Mouse (Mus musculus) MEL (cell line): Measurements from ENCODE around the gene Gab2. TPM values are rescaled to one million over a fixed set of nuclear protein-coding genes. Genes with fewer than 3 reads are reported as not detected.

ENCODE experiments used
- DNase-seq: peaks from one replicate; pipeline ENCODE4 v3.0.0; 2011; ENCODE audit warnings: low read depth, low spot score
- H3K27ac ChIP-seq: 2 replicates; pipeline ENCODE4 v1.5.1; 2012; ENCODE audit warnings: low read depth, mild to moderate bottlenecking, control low read depth, low read length, moderate library complexity; ENCODE audit not compliant: control insufficient read depth
- H3K27me3 ChIP-seq, 2 experiments: fragments of 150-350 bp in 1 of 2; sonication (generic) in 1 of 2; 2 replicates each; pipeline ENCODE4 v1.6.1; 2012; ENCODE audit warnings: low read length in 2 of 2, mild to moderate bottlenecking in 2 of 2, improper control_type of control experiment in 1 of 2, moderate library complexity in 1 of 2; ENCODE audit not compliant: insufficient read depth in 2 of 2, control insufficient read depth in 1 of 2
- H3K36me3 ChIP-seq, 2 experiments: 2 replicates each; pipeline ENCODE4 v1.6.1; 2012 to 2014; ENCODE audit warnings: low read length in 2 of 2, improper control_type of control experiment in 1 of 2, inconsistent platforms in 1 of 2, mild to moderate bottlenecking in 1 of 2; ENCODE audit not compliant: insufficient read depth in 2 of 2, control insufficient read depth in 1 of 2
- H3K4me1 ChIP-seq, 2 experiments: fragments of 150-350 bp in 1 of 2; sonication (generic) in 1 of 2; 2 replicates each; pipeline ENCODE4 v1.6.1; 2012; ENCODE audit warnings: low read length in 2 of 2, improper control_type of control experiment in 1 of 2, mild to moderate bottlenecking in 1 of 2; ENCODE audit not compliant: insufficient read depth in 2 of 2, control insufficient read depth in 1 of 2
- H3K4me3 ChIP-seq, 2 experiments: fragments of 150-350 bp in 1 of 2; sonication (generic) in 1 of 2; 2 replicates each; pipeline ENCODE4 v1.5.1; 2012; ENCODE audit warnings: low read depth in 2 of 2, low read length in 2 of 2, mild to moderate bottlenecking in 2 of 2, moderate library complexity in 2 of 2, control low read depth in 1 of 2, improper control_type of control experiment in 1 of 2; ENCODE audit not compliant: control insufficient read depth in 1 of 2, insufficient read depth in 1 of 2
- H3K79me2 ChIP-seq: 2 replicates; pipeline ENCODE4 v1.6.1; 2012; ENCODE audit warnings: mild to moderate bottlenecking, low read length, moderate library complexity; ENCODE audit not compliant: control insufficient read depth, poor library complexity, insufficient read depth
- H3K9ac ChIP-seq: 2 replicates; pipeline ENCODE4 v1.6.1; 2012; ENCODE audit warnings: low read depth, mild to moderate bottlenecking, control low read depth, low read length, moderate library complexity; ENCODE audit not compliant: control insufficient read depth, poor library complexity, severe bottlenecking
- H3K9me3 ChIP-seq: fragments of 150-350 bp; sonication (generic); replicated peaks from 2 replicates; pipeline ENCODE4 v1.6.1; 2012; ENCODE audit warnings: mild to moderate bottlenecking, low read length, improper control_type of control experiment, moderate library complexity; ENCODE audit not compliant: insufficient read depth
- BHLHE40 ChIP-seq: IDR thresholded peaks from 2 replicates; pipeline ENCODE4 v1.6.1; 2012; ENCODE audit warnings: low read depth, mild to moderate bottlenecking, inconsistent platforms, low read length, improper control_type of control experiment, borderline replicate concordance
- CHD1 ChIP-seq: IDR thresholded peaks from 2 replicates; pipeline ENCODE4 v1.6.1; 2012; ENCODE audit warnings: low read depth, mild to moderate bottlenecking, inconsistent platforms, low read length, improper control_type of control experiment
- CHD2 ChIP-seq: IDR thresholded peaks from 2 replicates; pipeline ENCODE4 v1.6.1; 2011; ENCODE audit warnings: low read length, improper control_type of control experiment
- CTCF ChIP-seq, 3 experiments: IDR thresholded peaks in 2 of 3; conservative IDR thresholded peaks in 1 of 3; 2 replicates each; pipeline ENCODE4 v1.5.1; 2011 to 2012; ENCODE audit warnings: low read length in 3 of 3, low read depth in 2 of 3, mild to moderate bottlenecking in 2 of 3, improper control_type of control experiment in 1 of 3, inconsistent platforms in 1 of 3, mixed read lengths in 1 of 3, moderate library complexity in 1 of 3; ENCODE audit not compliant: control insufficient read depth in 1 of 3, insufficient read depth in 1 of 3, poor library complexity in 1 of 3, severe bottlenecking in 1 of 3
- E2F4 ChIP-seq: IDR thresholded peaks from 2 replicates; pipeline ENCODE4 v1.6.1; 2011; ENCODE audit warnings: low read depth, low read length, improper control_type of control experiment, borderline replicate concordance
- ELF1 ChIP-seq: IDR thresholded peaks from 2 replicates; pipeline ENCODE4 v1.6.1; 2014; ENCODE audit warnings: low read depth, mild to moderate bottlenecking, inconsistent platforms, low read length, improper control_type of control experiment, moderate library complexity
- ETS1 ChIP-seq: IDR thresholded peaks from 2 replicates; pipeline ENCODE4 v1.6.1; 2012; ENCODE audit warnings: low read depth, mild to moderate bottlenecking, inconsistent platforms, low read length, improper control_type of control experiment, moderate library complexity
- GABPA ChIP-seq: IDR thresholded peaks from 2 replicates; pipeline ENCODE4 v1.6.1; 2012; ENCODE audit warnings: low read depth, mild to moderate bottlenecking, inconsistent platforms, low read length, improper control_type of control experiment, moderate library complexity
- HCFC1 ChIP-seq: IDR thresholded peaks from 2 replicates; pipeline ENCODE4 v1.6.1; 2012; ENCODE audit warnings: low read depth, mild to moderate bottlenecking, inconsistent platforms, low read length, improper control_type of control experiment, moderate library complexity
- JUND ChIP-seq: IDR thresholded peaks from 2 replicates; pipeline ENCODE4 v1.6.1; 2011; ENCODE audit warnings: low read depth, mild to moderate bottlenecking, improper control_type of control experiment, low read length
- KAT2A ChIP-seq: conservative IDR thresholded peaks from 2 replicates; pipeline ENCODE4 v1.6.1; 2012; ENCODE audit warnings: low read depth, low read length, improper control_type of control experiment, inconsistent platforms
- MAX ChIP-seq: IDR thresholded peaks from 2 replicates; pipeline ENCODE4 v1.6.1; 2011; ENCODE audit warnings: low read length, improper control_type of control experiment
- MAZ ChIP-seq: IDR thresholded peaks from 2 replicates; pipeline ENCODE4 v1.6.1; 2012; ENCODE audit warnings: low read depth, mild to moderate bottlenecking, inconsistent platforms, low read length, improper control_type of control experiment
- MYC ChIP-seq: IDR thresholded peaks from 2 replicates; pipeline ENCODE4 v1.6.1; 2011; ENCODE audit warnings: low read depth, mild to moderate bottlenecking, low read length, improper control_type of control experiment, moderate library complexity
- NELFE ChIP-seq: IDR thresholded peaks from 2 replicates; pipeline ENCODE4 v1.6.1; 2011; ENCODE audit warnings: low read depth, low read length, improper control_type of control experiment
- POLR2A ChIP-seq, 2 experiments: IDR thresholded peaks; 2 replicates each; pipeline ENCODE4 v1.6.1; 2011 to 2012; ENCODE audit warnings: low read length in 2 of 2, mild to moderate bottlenecking in 2 of 2, control low read depth in 1 of 2, improper control_type of control experiment in 1 of 2, low read depth in 1 of 2, moderate library complexity in 1 of 2; ENCODE audit not compliant: control insufficient read depth in 1 of 2, insufficient read depth in 1 of 2, poor library complexity in 1 of 2
- POLR2AphosphoS2 ChIP-seq: IDR thresholded peaks from 2 replicates; pipeline ENCODE4 v1.6.1; 2011; ENCODE audit warnings: low read length, improper control_type of control experiment
- RAD21 ChIP-seq: IDR thresholded peaks from 2 replicates; pipeline ENCODE4 v1.6.1; 2011; ENCODE audit warnings: mild to moderate bottlenecking, low read depth, low read length, improper control_type of control experiment
- RCOR1 ChIP-seq: IDR thresholded peaks from 2 replicates; pipeline ENCODE4 v1.6.1; 2012; ENCODE audit warnings: low read depth, mild to moderate bottlenecking, inconsistent platforms, low read length, improper control_type of control experiment
- SIN3A ChIP-seq: IDR thresholded peaks from 2 replicates; pipeline ENCODE4 v1.6.1; 2012; ENCODE audit warnings: low read length, improper control_type of control experiment, inconsistent platforms
- TAL1 ChIP-seq: IDR thresholded peaks from 2 replicates; pipeline ENCODE4 v1.6.1; 2012; ENCODE audit warnings: mild to moderate bottlenecking, inconsistent platforms, low read length, moderate library complexity, mixed read lengths
- TCF12 ChIP-seq: IDR thresholded peaks from 2 replicates; pipeline ENCODE4 v1.6.1; 2014; ENCODE audit warnings: low read depth, mild to moderate bottlenecking, inconsistent platforms, low read length, improper control_type of control experiment, moderate library complexity
- UBTF ChIP-seq: IDR thresholded peaks from 2 replicates; pipeline ENCODE4 v1.6.1; 2012; ENCODE audit warnings: low read depth, mild to moderate bottlenecking, inconsistent platforms, low read length, improper control_type of control experiment, moderate library complexity, borderline replicate concordance; ENCODE audit not compliant: insufficient read depth
- USF1 ChIP-seq: IDR thresholded peaks from 2 replicates; pipeline ENCODE4 v1.6.1; 2014; ENCODE audit warnings: low read depth, mild to moderate bottlenecking, inconsistent platforms, low read length, improper control_type of control experiment, moderate library complexity
- USF2 ChIP-seq, 2 experiments: IDR thresholded peaks; 2 replicates each; pipeline ENCODE4 v1.6.1; 2011 to 2012; ENCODE audit warnings: improper control_type of control experiment in 2 of 2, low read length in 2 of 2, borderline replicate concordance in 1 of 2, inconsistent platforms in 1 of 2, low read depth in 1 of 2, mild to moderate bottlenecking in 1 of 2; ENCODE audit not compliant: insufficient read depth in 1 of 2
- ZC3H11A ChIP-seq: IDR thresholded peaks from 2 replicates; pipeline ENCODE4 v1.6.1; 2012; ENCODE audit warnings: low read depth, mild to moderate bottlenecking, inconsistent platforms, low read length, improper control_type of control experiment
- ZKSCAN1 ChIP-seq: IDR thresholded peaks from 2 replicates; pipeline ENCODE4 v1.6.1; 2012; ENCODE audit warnings: low read depth, mild to moderate bottlenecking, inconsistent platforms, low read length, improper control_type of control experiment, moderate library complexity
- polyA plus RNA-seq, 2 experiments: library from polyadenylated mRNA; stranded (reverse) in 1 of 2; unstranded in 1 of 2; fragments of >175 nt in 1 of 2; fragments of >200 nt in 1 of 2; gene quantifications; 2 replicates each; pipeline versions ENCODE4 v1.2.1 to v1.2.4; 2012; ENCODE audit warnings: low replicate concordance in 2 of 2, low read depth in 1 of 2; ENCODE audit not compliant: insufficient read length in 2 of 2, insufficient read depth in 1 of 2, missing spikeins in 1 of 2
- total RNA-seq: library from RNA; depleted of rRNA; stranded (reverse); fragments of 300-350 nt; gene quantifications from 2 replicates; pipeline ENCODE4 v1.2.3, GENCODE M21; 2012

The Gab2 gene
- total and polyA plus RNA-seq, 3 experiments, result 5.0 to 11.5 TPM; not detected in 1

GRCm38 (mm10) chr7:97347464-97347863 is 266.1 kb downstream of the Gab2 start:
- no peak overlapping the region for H3K4me3 ChIP-seq
- H3K36me3 ChIP-seq, result peaks cover 0 to 7% of the 10 kb centered on the region in 2 experiments; a peak in 2 of 4 replicates
- H3K9ac ChIP-seq, result no peak overlapping the region
- H3K79me2 ChIP-seq, result no peaks in the 10 kb centered on the region
- H3K4me1 ChIP-seq, result peaks cover 6 to 15% of the 10 kb centered on the region in 2 experiments
- H3K27me3 ChIP-seq, result no peaks in the 10 kb centered on the region
- no peak overlapping the region for H3K27ac ChIP-seq
- no peaks in the 10 kb centered on the region for H3K9me3 ChIP-seq
- TF ChIP-seq SIN3A (no peak), BHLHE40 (no peak), MAZ (no peak), MAX (no peak), USF2 (IDR thresholded peaks at IDR 0.05; ENCODE audit: borderline replicate concordance in 1 of 2, insufficient read depth in 1 of 2, low read depth in 1 of 2, low read length in 2 of 2) (no peak), RAD21 (no peak), KAT2A (no peak), TAL1 (no peak), JUND (no peak), E2F4 (no peak), UBTF (no peak), HCFC1 (no peak), ZC3H11A (no peak), MYC (no peak)
- DNase-seq, result no peak

DNA sequence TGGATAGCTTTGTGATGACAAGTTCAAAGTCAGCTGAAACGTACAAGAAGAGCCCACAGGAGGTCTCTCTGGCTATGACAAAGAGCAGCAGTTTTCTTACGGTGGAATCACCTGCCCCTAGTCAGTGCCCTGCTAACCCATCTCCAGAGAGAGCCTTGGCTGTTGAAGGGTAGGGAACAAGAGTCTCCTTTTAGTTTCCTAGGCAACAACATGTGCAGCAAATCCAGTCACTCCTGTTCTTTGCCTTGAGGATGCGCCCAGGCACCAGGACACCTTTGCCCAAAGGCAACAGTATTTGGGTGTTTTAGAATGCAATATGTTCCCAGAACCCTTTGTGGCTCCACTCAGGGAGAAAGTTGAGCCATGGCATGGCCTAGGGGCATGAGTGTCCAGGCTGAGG is 266.9 kb downstream of the Gab2 start:
- TF ChIP-seq HCFC1 (no peak), E2F4 (no peak), CTCF (IDR thresholded peaks at IDR 0.05 in 2 of 3, conservative IDR thresholded peaks at IDR 0.05 in 1 of 3; ENCODE audit: control insufficient read depth in 1 of 3, insufficient read depth in 1 of 3, low read depth in 2 of 3, low read length in 3 of 3, poor library complexity in 1 of 3, severe bottlenecking in 1 of 3) (no peak), USF2 (IDR thresholded peaks at IDR 0.05; ENCODE audit: borderline replicate concordance in 1 of 2, insufficient read depth in 1 of 2, low read depth in 1 of 2, low read length in 2 of 2) (no peak), NELFE (no peak), ZKSCAN1 (no peak), POLR2AphosphoS2 (no peak), TCF12 (no peak), RCOR1 (no peak), CHD1 (no peak), ETS1 (no peak), CHD2 (no peak), POLR2A (IDR thresholded peaks at IDR 0.05; ENCODE audit: control insufficient read depth in 1 of 2, insufficient read depth in 1 of 2, low read depth in 1 of 2, low read length in 2 of 2, poor library complexity in 1 of 2) (no peak), MAX (no peak), ELF1 (no peak), BHLHE40 (no peak), USF1 (no peak), JUND (no peak), GABPA (no peak)
- peaks cover 2 to 8% of the 10 kb centered on the region in 2 experiments; a peak in 3 of 4 replicates for H3K4me1 ChIP-seq

More for the DNA sequence above, 266.9 kb downstream of the Gab2 start:
- Histone ChIP-seq H3K36me3 (0 out of 4 replicates have a peak, but pooled peaks cover 0 to 3% of the 10 kb centered on the region in 2 experiments), H3K9me3 (no peaks in the 10 kb centered on the region), H3K9ac (no peak overlapping the region), H3K79me2 (no peaks in the 10 kb centered on the region), H3K27ac (no peak overlapping the region), H3K27me3 (no peaks in the 10 kb centered on the region), H3K4me3 (no peak overlapping the region)
- DNase-seq, result no peak
